Mouse (Mus musculus) spleen, adult 2 months (tissue): ENCODE data around the gene Akt1s1. TPM values are rescaled to one million over a fixed set of nuclear protein-coding genes. Genes with fewer than 3 reads are reported as not detected.
A peak's percentile ranks its signal among the peaks of the same experiment; 100 is the strongest.

ENCODE experiments used
- DNase-seq, 2 experiments: peaks; one replicate each; pipeline versions ENCODE4 v3.0.0 to v3.0.0-alpha.2; 2012 to 2021; ENCODE audit warnings: low spot score in 2 of 2, low read depth in 1 of 2
- H3K27ac ChIP-seq: fragments of 200-500 bp; 2 replicates; pipeline ENCODE4 v1.5.1; 2012; ENCODE audit warnings: low read length, inconsistent platforms; ENCODE audit not compliant: insufficient read depth
- H3K27me3 ChIP-seq: fragments of 200-500 bp; 2 replicates; pipeline ENCODE4 v1.6.1; 2012; ENCODE audit warnings: mild to moderate bottlenecking, moderate library complexity, low read length, inconsistent platforms; ENCODE audit not compliant: control insufficient read depth, insufficient read depth
- H3K36me3 ChIP-seq: fragments of 200-500 bp; 2 replicates; pipeline ENCODE4 v1.6.1; 2012; ENCODE audit warnings: mild to moderate bottlenecking, low read length, inconsistent platforms; ENCODE audit not compliant: control insufficient read depth, insufficient read depth
- H3K4me1 ChIP-seq: fragments of 200-500 bp; 2 replicates; pipeline ENCODE4 v1.6.1; 2011; ENCODE audit warnings: inconsistent platforms; ENCODE audit not compliant: control insufficient read depth, insufficient read depth, insufficient read length
- H3K4me3 ChIP-seq: fragments of 200-500 bp; 2 replicates; pipeline ENCODE4 v1.5.1; 2011; ENCODE audit warnings: mild to moderate bottlenecking, inconsistent platforms; ENCODE audit not compliant: insufficient read depth, insufficient read length; ENCODE audit errors: extremely low read depth
- CTCF ChIP-seq: fragments of 200-500 bp; IDR thresholded peaks from 2 replicates; pipeline ENCODE4 v1.5.1; 2011; ENCODE audit warnings: mild to moderate bottlenecking, inconsistent platforms; ENCODE audit not compliant: insufficient read depth, insufficient read length, insufficient replicate concordance; ENCODE audit errors: extremely low read depth
- POLR2A ChIP-seq: fragments of 200-500 bp; IDR thresholded peaks from 2 replicates; pipeline ENCODE4 v1.6.1; 2011; ENCODE audit warnings: low read depth, low read length, inconsistent platforms
- WGBS: fragments of 180-500 bp; shearing (Covaris S2); methylation state at CpG from one replicate; pipeline ENCODE4 v1.1.7; 2018; 5-methylcytosine and 5-hydroxymethylcytosine counted together
- polyA plus RNA-seq: library from polyadenylated mRNA; depleted of rRNA; stranded (reverse); fragments of >200 nt; gene quantifications from 2 replicates; pipeline ENCODE4 v1.2.3, GENCODE M21; 2012

Gene Akt1s1
- polyA plus RNA-seq, 1 experiment: 67.8 TPM

GRCm38 (mm10) chr7:44864595-44865542 is 16.1 kb downstream of the Akt1s1 start:
- TF ChIP-seq CTCF (no peak), POLR2A (no peak)
- H3K4me1 ChIP-seq: peaks cover 13% of the 10 kb centered on the region; the same call in 1 of the 2 replicates
- H3K36me3 ChIP-seq: peaks cover 23% of the 10 kb centered on the region
- H3K4me3 ChIP-seq: no peak overlapping the region
- 81% methylated on average over 24 of the region's 24 CpGs for WGBS
- no peak for DNase-seq
- no peak overlapping the region for H3K27ac ChIP-seq
- no peaks in the 10 kb centered on the region; the same call in 1 of the 2 replicates for H3K27me3 ChIP-seq

- no peak for TF ChIP-seq POLR2A
- no peak for TF ChIP-seq CTCF
- Histone ChIP-seq H3K4me1 (peaks cover 13% of the 10 kb centered on the region; the same call in 1 of the 2 replicates), H3K27ac (no peak overlapping the region), H3K36me3 (peaks cover 21% of the 10 kb centered on the region), H3K4me3 (no peak overlapping the region), H3K27me3 (no peaks in the 10 kb centered on the region; the same call in 1 of the 2 replicates)
- WGBS: 54% methylated on average over 15 of the region's 15 CpGs
- no peak for DNase-seq
Measured at GRCm38 (mm10) chr7:44866276-44867009, 17.7 kb downstream of the Akt1s1 start.

- Histone ChIP-seq H3K27ac (no peak overlapping the region), H3K4me1 (peaks cover 13% of the 10 kb centered on the region; the same call in 1 of the 2 replicates), H3K27me3 (no peaks in the 10 kb centered on the region; the same call in 1 of the 2 replicates), H3K4me3 (no peak overlapping the region), H3K36me3 (peaks cover 17% of the 10 kb centered on the region)
- no peak for TF ChIP-seq CTCF
- no peak for TF ChIP-seq POLR2A
- WGBS: 85% methylated on average over 18 of the region's 19 CpGs
- no peak for DNase-seq
Measured at GRCm38 (mm10) chr7:44867010-44867702, 18.4 kb downstream of the Akt1s1 start.

- no peaks in the 10 kb centered on the region; the same call in 1 of the 2 replicates for H3K27me3 ChIP-seq
- no peak for TF ChIP-seq CTCF
- peaks cover 14% of the 10 kb centered on the region for H3K36me3 ChIP-seq
- H3K4me1 ChIP-seq: peaks cover 13% of the 10 kb centered on the region; the same call in 1 of the 2 replicates
- no peak for DNase-seq
- no peak overlapping the region for H3K4me3 ChIP-seq
- H3K27ac ChIP-seq: no peak overlapping the region
- WGBS: 77% methylated on average over 9 of the region's 9 CpGs
Measured at GRCm38 (mm10) chr7:44867802-44868201, 19.0 kb downstream of the Akt1s1 start.

GRCm38 (mm10) chr7:44868465-44868864 is 19.7 kb downstream of the Akt1s1 start:
- H3K4me1 ChIP-seq: peaks cover 13% of the 10 kb centered on the region; the same call in 1 of the 2 replicates
- WGBS: 19% methylated on average over 16 of the region's 16 CpGs
- H3K4me3 ChIP-seq: peak overlapping the region; percentile 60; the same call in 1 of the 2 replicates
- no peaks in the 10 kb centered on the region; the same call in 1 of the 2 replicates for H3K27me3 ChIP-seq
- H3K27ac ChIP-seq: no peak overlapping the region
- DNase-seq: no peak
- H3K36me3 ChIP-seq: peaks cover 10% of the 10 kb centered on the region
- TF ChIP-seq POLR2A (no peak), CTCF (no peak)

- H3K36me3 ChIP-seq: 0 out of 2 replicates have a peak, but pooled peaks cover 5% of the 10 kb centered on the region
- peaks cover 13% of the 10 kb centered on the region; the same call in 1 of the 2 replicates for H3K4me1 ChIP-seq
- peak overlapping the region; percentile 79 for H3K27ac ChIP-seq
- TF ChIP-seq POLR2A: no peak
- TF ChIP-seq CTCF: no peak
- no peaks in the 10 kb centered on the region; the same call in 1 of the 2 replicates for H3K27me3 ChIP-seq
- H3K4me3 ChIP-seq: peak overlapping the region; percentile 60
- under 1% methylated on average over 103 of the region's 108 CpGs for WGBS
- no peak for DNase-seq
Measured at GRCm38 (mm10) chr7:44868919-44869696, 20.3 kb downstream of the Akt1s1 start.
